ENCODE assay signal across 31 mouse cellular contexts in the genomic region with DNA sequence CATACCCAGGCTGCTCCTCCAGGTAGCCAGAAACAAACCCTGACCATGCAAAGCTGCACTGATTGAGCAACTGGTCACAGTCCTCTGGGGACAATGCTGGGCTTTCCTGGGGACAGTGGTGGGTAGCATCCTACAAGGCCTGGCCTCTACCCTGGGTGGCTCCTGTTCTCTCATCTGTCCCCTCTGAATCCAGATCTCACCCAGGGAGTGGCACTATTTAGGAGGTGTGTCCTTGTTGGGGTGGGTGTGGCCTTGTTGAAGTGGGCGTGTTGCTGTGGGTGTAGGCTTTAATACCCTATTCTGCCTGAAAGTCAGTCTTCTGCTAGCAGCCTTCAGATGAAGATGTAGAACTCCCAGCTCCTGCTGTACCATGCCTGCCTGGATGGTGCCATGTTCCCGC. TPM values are rescaled to one million over a fixed set of nuclear protein-coding genes. Genes with fewer than 3 reads are reported as not detected.
DNase-seq lines count a peak whose midpoint lies in the region; ATAC-seq and TF ChIP-seq lines count a peak whose summit lies in the region.
"Had no signal": no experiment of that assay in that cellular context is flagged by ENCODE, and none has a peak within 500 bp of the region (broad histone marks: within the 10 kb centered on the region; RNA-seq: fewer than 3 reads in every experiment).

No protein-coding gene starts in this region.

- WGBS in kidney, embryonic 15.5 days: 92% methylated on average over 2 of the region's 2 CpGs
- 48% methylated on average over 2 of the region's 2 CpGs for WGBS in liver, embryonic 14.5 days (ENCODE audit: insufficient replicate concordance)

- DNase-seq in kidney, postnatal 10 days: no peak
- no peak for DNase-seq in liver, embryonic 14.5 days (ENCODE audit: low read depth in 3 of 3, low spot score in 3 of 3)
- no peak for DNase-seq in embryo, embryonic 10 days (ENCODE audit: low spot score)
- no peak for DNase-seq in cerebellum, adult 11 months
- DNase-seq in heart, adult 9 months (ENCODE audit: low spot score in 2 of 2): no peak
- DNase-seq: adrenal gland, adult 8-10 months; cerebellum, adult 2 months; cerebellum, postnatal 36 days; gastrocnemius, postnatal 10 days; heart, postnatal 10 days; kidney, postnatal 14 days; layer of hippocampus, postnatal 36 days; lung, embryonic 14.5 days; lung, postnatal 4 days; right cerebral cortex, postnatal 4 days; thymus, postnatal 4 days had no signal

- no peak overlapping the region for H3K4me2 ChIP-seq in kidney, embryonic 15.5 days
- H3K4me2 ChIP-seq in liver, embryonic 14.5 days (ENCODE audit: low read depth): no peak overlapping the region
- H3K4me2 ChIP-seq: heart, embryonic 12.5 days; limb, embryonic 12.5 days; lung, embryonic 14.5 days; neural tube, embryonic 13.5 days had no signal

- TF ChIP-seq CTCF in liver, embryonic 14.5 days (IDR thresholded peaks at IDR 0.05; ENCODE audit: low read depth): no peak

- no peak overlapping the region for H3K9ac ChIP-seq in kidney, embryonic 15.5 days
- no peak overlapping the region for H3K9ac ChIP-seq in liver, embryonic 14.5 days (replicated peaks)
- H3K9ac ChIP-seq: heart, embryonic 12.5 days; limb, embryonic 12.5 days; lung, embryonic 14.5 days; neural tube, embryonic 13.5 days had no signal

- no peaks in the 10 kb centered on the region for H3K9me3 ChIP-seq in kidney, embryonic 15.5 days (replicated peaks)
- H3K9me3 ChIP-seq in liver, embryonic 14.5 days (ENCODE audit: control insufficient read depth, low read length): no peaks in the 10 kb centered on the region
- H3K9me3 ChIP-seq: embryonic facial prominence, embryonic 10.5 days; heart, embryonic 12.5 days; hindbrain, embryonic 10.5 days; limb, embryonic 12.5 days; midbrain, embryonic 10.5 days; neural tube, embryonic 13.5 days had no signal

- H3K4me1 ChIP-seq in kidney, embryonic 15.5 days: peaks cover 74% of the 10 kb centered on the region
- peaks cover 1 to 16% of the 10 kb centered on the region in 2 experiments for H3K4me1 ChIP-seq in liver, embryonic 14.5 days (replicated peaks; ENCODE audit: control insufficient read depth in 2 of 2, insufficient read depth in 2 of 2, low read length in 1 of 2)

- peak overlapping the region; percentile 94; the same call in 1 of the 2 replicates for H3K27ac ChIP-seq in kidney, embryonic 15.5 days
- H3K27ac ChIP-seq in liver, embryonic 14.5 days: no peak overlapping the region
- H3K27ac ChIP-seq: embryonic facial prominence, embryonic 10.5 days; hindbrain, embryonic 10.5 days; limb, embryonic 12.5 days; midbrain, embryonic 10.5 days; neural tube, embryonic 13.5 days had no signal

- H3K36me3 ChIP-seq in kidney, embryonic 15.5 days: no peaks in the 10 kb centered on the region
- no peaks in the 10 kb centered on the region for H3K36me3 ChIP-seq in liver, embryonic 14.5 days (replicated peaks; ENCODE audit: control insufficient read depth, insufficient read depth, low read depth)
- H3K36me3 ChIP-seq: heart, embryonic 12.5 days; limb, embryonic 12.5 days; neural tube, embryonic 13.5 days had no signal

- H3K27me3 ChIP-seq in kidney, embryonic 15.5 days: no peaks in the 10 kb centered on the region
- no peaks in the 10 kb centered on the region for H3K27me3 ChIP-seq in liver, embryonic 14.5 days (ENCODE audit: control insufficient read depth, insufficient read depth, low read length)
- H3K27me3 ChIP-seq: heart, embryonic 12.5 days; limb, embryonic 12.5 days; neural tube, embryonic 13.5 days; Patski had no signal

- ATAC-seq in kidney, embryonic 15.5 days (replicated peaks; ENCODE audit: low FRiP score): no peak
- ATAC-seq in common myeloid progenitor, adult 5-6 weeks (replicated peaks; ENCODE audit: low read depth, poor library complexity, severe bottlenecking): 0 out of 2 replicates have a peak, but pooled peaks have one; percentile 20
- peak; percentile 36; the same call in 1 of the 2 replicates for ATAC-seq in liver, embryonic 14.5 days (ENCODE audit: insufficient read depth)
- ATAC-seq: activated CD4-positive, CD25-positive, alpha-beta regulatory T cell, adult 4 months; forebrain, embryonic 16.5 days; hindbrain, embryonic 16.5 days; intestine, embryonic 16.5 days; midbrain, embryonic 16.5 days; Patski had no signal

- no peak overlapping the region for H3K4me3 ChIP-seq in kidney, embryonic 15.5 days (replicated peaks)
- H3K4me3 ChIP-seq in liver, embryonic 14.5 days (ENCODE audit: insufficient read depth in 1 of 2, low read depth in 2 of 2, low read length in 2 of 2): no peak overlapping the region
- H3K4me3 ChIP-seq: embryonic facial prominence, embryonic 10.5 days; heart, embryonic 12.5 days; hindbrain, embryonic 10.5 days; limb, embryonic 12.5 days; midbrain, embryonic 10.5 days; myocyte; neural tube, embryonic 13.5 days had no signal

- no peak for TF ChIP-seq EP300 in liver, embryonic 14.5 days (IDR thresholded peaks at IDR 0.05; ENCODE audit: low read depth)

RNA-seq across cellular contexts. Expression of gene Col18a1, which starts 39.8 kb away (rescaled TPM):
- polyA plus RNA-seq in kidney, embryonic 15.5 days (2015; fragmentation: Nextera tagmentation; extraction: Ambion mirVana): 195 and 206 TPM in 2 replicates
- 0.23 TPM in 1 of 2 replicates, not detected in the other for total RNA-seq in common myeloid progenitor, adult 5-6 weeks (2017)
- polyA plus RNA-seq in liver, embryonic 14.5 days (2012; rRNA removed): 24.6 and 34.7 TPM in 2 replicates
- polyA plus RNA-seq in liver, embryonic 14.5 days (2014; fragmentation: Nextera tagmentation; extraction: Ambion mirVana): 31.4 and 41.2 TPM in 2 replicates
